In the genomic region with DNA sequence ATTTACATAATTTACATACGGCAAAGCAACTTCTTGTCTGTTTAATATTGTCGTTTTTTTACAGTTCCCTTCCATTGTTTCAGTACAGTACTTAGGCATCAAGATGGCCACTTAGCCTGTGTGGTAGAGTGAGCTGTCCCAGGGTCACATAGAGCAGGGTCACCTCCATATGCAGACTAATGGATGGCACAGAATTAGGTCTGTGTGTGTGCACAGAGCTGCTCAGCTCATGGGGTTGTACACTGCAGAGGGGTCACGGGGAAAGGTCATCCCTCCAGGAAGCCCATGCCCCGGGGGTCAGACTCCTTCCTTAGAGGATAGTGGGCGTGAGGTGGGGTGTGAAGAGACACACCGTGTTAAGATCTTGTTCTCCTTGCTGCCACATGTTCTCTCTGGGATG, we compare ENCODE assay signal across 20 mouse cellular contexts. TPM values are rescaled to one million over a fixed set of nuclear protein-coding genes. Genes with fewer than 3 reads are reported as not detected.
DNase-seq lines count a peak whose midpoint lies in the region; ATAC-seq lines count a peak whose summit lies in the region.
"Had no signal": no experiment of that assay in that cellular context is flagged by ENCODE, and none has a peak within 500 bp of the region (broad histone marks: within the 10 kb centered on the region; RNA-seq: fewer than 3 reads in every experiment).

No protein-coding gene starts in this region.

- WGBS in heart, embryonic 12.5 days, result 76% methylated on average over 6 of the region's 6 CpGs
- 39% methylated on average over 6 of the region's 6 CpGs for WGBS in limb, embryonic 12.5 days
- WGBS in limb, embryonic 10.5 days, result 37% methylated on average over 6 of the region's 6 CpGs

- H3K27ac ChIP-seq in heart, embryonic 12.5 days (ENCODE audit: poor library complexity, severe bottlenecking), result no peak overlapping the region
- H3K27ac ChIP-seq in limb, embryonic 12.5 days, result no peak overlapping the region
- no peak overlapping the region for H3K27ac ChIP-seq in limb, embryonic 10.5 days
- H3K27ac ChIP-seq: embryonic facial prominence, embryonic 15.5 days; heart, adult 2 months; hindbrain, embryonic 10.5 days; hindbrain, embryonic 15.5 days had no signal

- H3K36me3 ChIP-seq in heart, embryonic 12.5 days, result peaks cover 5% of the 10 kb centered on the region; the same call in 1 of the 2 replicates
- no peaks in the 10 kb centered on the region; the same call in 1 of the 2 replicates for H3K36me3 ChIP-seq in limb, embryonic 12.5 days
- no peaks in the 10 kb centered on the region for H3K36me3 ChIP-seq in limb, embryonic 10.5 days
- H3K36me3 ChIP-seq: embryonic facial prominence, embryonic 15.5 days; hindbrain, embryonic 10.5 days; hindbrain, embryonic 15.5 days had no signal

- H3K4me2 ChIP-seq in heart, embryonic 12.5 days, result no peak overlapping the region
- no peak overlapping the region for H3K4me2 ChIP-seq in limb, embryonic 12.5 days
- H3K4me2 ChIP-seq: embryonic facial prominence, embryonic 15.5 days; heart, embryonic 11.5 days; hindbrain, embryonic 15.5 days had no signal

- no peak for ATAC-seq in heart, embryonic 12.5 days (ENCODE audit: insufficient number of reproducible peaks, low FRiP score)
- peak; percentile 67; the same call in 1 of the 2 replicates for ATAC-seq in limb, embryonic 12.5 days (ENCODE audit: insufficient number of reproducible peaks, insufficient read depth, low FRiP score, low TSS enrichment, low read depth)
- ATAC-seq: forebrain, embryonic 16.5 days; inflammation-experienced regulatory T-cells, adult 6 months had no signal

- no peak overlapping the region for H3K4me3 ChIP-seq in heart, embryonic 12.5 days
- H3K4me3 ChIP-seq in limb, embryonic 12.5 days (replicated peaks), result no peak overlapping the region
- no peak overlapping the region for H3K4me3 ChIP-seq in limb, embryonic 10.5 days
- H3K4me3 ChIP-seq: embryonic facial prominence, embryonic 15.5 days; heart, adult 2 months; hindbrain, embryonic 10.5 days; hindbrain, embryonic 15.5 days had no signal

- no peak overlapping the region for H3K9ac ChIP-seq in heart, embryonic 12.5 days
- no peak overlapping the region for H3K9ac ChIP-seq in limb, embryonic 12.5 days (replicated peaks)
- H3K9ac ChIP-seq: embryonic facial prominence, embryonic 15.5 days; hindbrain, embryonic 15.5 days had no signal

- no peaks in the 10 kb centered on the region for H3K27me3 ChIP-seq in heart, embryonic 12.5 days (replicated peaks)
- H3K27me3 ChIP-seq in limb, embryonic 12.5 days, result no peaks in the 10 kb centered on the region
- no peaks in the 10 kb centered on the region for H3K27me3 ChIP-seq in limb, embryonic 10.5 days (ENCODE audit: low read depth, poor library complexity, severe bottlenecking)
- H3K27me3 ChIP-seq: embryonic facial prominence, embryonic 15.5 days; hindbrain, embryonic 15.5 days had no signal

- H3K9me3 ChIP-seq in heart, embryonic 12.5 days (replicated peaks), result no peaks in the 10 kb centered on the region
- H3K9me3 ChIP-seq in limb, embryonic 12.5 days, result no peaks in the 10 kb centered on the region
- H3K9me3 ChIP-seq in limb, embryonic 10.5 days (replicated peaks), result no peaks in the 10 kb centered on the region
- H3K9me3 ChIP-seq: embryonic facial prominence, embryonic 15.5 days; hindbrain, embryonic 10.5 days; hindbrain, embryonic 15.5 days had no signal

- peaks cover 15% of the 10 kb centered on the region; the same call in 1 of the 2 replicates for H3K4me1 ChIP-seq in heart, embryonic 12.5 days (replicated peaks)
- H3K4me1 ChIP-seq in limb, embryonic 12.5 days (replicated peaks), result peaks cover 12% of the 10 kb centered on the region
- H3K4me1 ChIP-seq in limb, embryonic 10.5 days, result peaks cover 31% of the 10 kb centered on the region
- H3K4me1 ChIP-seq: embryonic facial prominence, embryonic 15.5 days; hindbrain, embryonic 15.5 days had no signal

- peak; percentile 70 for DNase-seq in heart, adult 11 months
- no peak for DNase-seq in limb, embryonic 10.5 days (ENCODE audit: low spot score)
- DNase-seq in R1 (ENCODE audit: low read depth, low spot score), result peak; percentile 29
- DNase-seq in embryo, embryonic 9.5 days (ENCODE audit: extremely low spot score), result peak; percentile 29
- DNase-seq in layer of hippocampus, adult 8-10 months (ENCODE audit: low spot score in 2 of 2), result no peak
- no peak for DNase-seq in adrenal gland, adult 2 months
- DNase-seq: adrenal gland, adult 8-10 months; adrenal gland, postnatal 36 days; cerebellum, adult 2 months; cerebellum, postnatal 10 days; gastrocnemius, postnatal 10 days; heart, adult 2 months had no signal

RNA-seq across cellular contexts. Expression of a gene that starts 24.9 kb away (rescaled TPM):
- 46.9 and 49.0 TPM in 2 replicates for polyA plus RNA-seq in heart, embryonic 12.5 days (2016; fragmentation: Nextera tagmentation; extraction: Ambion mirVana)
- polyA plus RNA-seq in limb, embryonic 12.5 days (2016; fragmentation: Nextera tagmentation; extraction: Ambion mirVana), result 31.5 and 34.0 TPM in 2 replicates
- 17.6 and 22.5 TPM in 2 replicates for polyA plus RNA-seq in limb, embryonic 10.5 days (2016; fragmentation: Nextera tagmentation; extraction: Ambion mirVana)
- 10 to 100 TPM; 26.0 to 29.0 (median 28.6) TPM for total RNA-seq in layer of hippocampus, adult 8-10 months (2022)
- total RNA-seq in adrenal gland, adult 2 months (2021), result 100 to 1,000 TPM; 214 to 281 TPM
- 213 and 226 TPM in 2 replicates for polyA plus RNA-seq in adrenal gland, adult 2 months (2012; rRNA removed)

Comparison
In these comparisons a context has a peak if more than half of its experiments do, and no peak if none do; other contexts are left out.
1. DNase-seq: peak in heart, adult 11 months (single experiment), R1 (single experiment) and embryo, embryonic 9.5 days (single experiment); none in limb, embryonic 10.5 days (single experiment), layer of hippocampus, adult 8-10 months (0 of 2) and adrenal gland, adult 2 months (single experiment).